In the genomic region with DNA sequence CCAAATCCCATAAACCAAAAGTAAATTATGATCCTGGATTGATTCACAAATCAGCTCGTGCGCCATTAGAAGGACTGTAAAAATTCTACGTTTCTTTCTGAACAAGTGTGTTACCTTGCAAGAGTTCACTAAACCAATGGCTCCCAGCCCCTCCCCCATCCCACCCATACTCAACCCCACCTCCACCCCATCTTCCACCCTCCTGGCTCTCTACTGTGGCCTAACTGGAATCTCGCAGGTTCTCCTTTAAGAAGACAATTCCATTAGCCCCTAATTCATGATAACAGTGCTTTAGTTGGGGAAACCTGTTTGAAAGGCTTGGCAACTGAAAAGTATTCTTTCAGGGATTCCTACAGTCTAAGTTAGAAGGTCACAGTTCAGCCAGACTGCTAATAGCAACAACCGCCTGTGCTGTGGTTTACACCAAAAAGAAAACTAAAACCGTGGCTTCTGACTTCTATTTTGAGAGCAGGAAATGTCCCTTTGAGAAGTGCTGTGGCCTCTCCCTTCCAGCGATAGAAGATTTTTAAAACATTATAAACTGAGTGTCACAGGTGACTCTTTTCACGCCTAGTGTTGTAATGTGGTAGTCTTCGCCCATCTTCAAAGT, we compare ENCODE assay signal across 8 mouse cellular contexts. TPM values are rescaled to one million over a fixed set of nuclear protein-coding genes. Genes with fewer than 3 reads are reported as not detected.
DNase-seq lines count a peak whose midpoint lies in the region; ATAC-seq and TF ChIP-seq lines count a peak whose summit lies in the region.

No protein-coding gene starts in this region.

- no peak for DNase-seq in stomach, postnatal 0 days (ENCODE audit: low spot score)
- DNase-seq in embryonic facial prominence, embryonic 14.5 days (ENCODE audit: low spot score), result no peak
- no peak for DNase-seq in intestine, embryonic 14.5 days (ENCODE audit: low spot score)
- DNase-seq in midbrain, postnatal 0 days (ENCODE audit: low spot score), result no peak
- DNase-seq in ovary, postnatal 36 days (ENCODE audit: low spot score), result no peak
- DNase-seq in gastrocnemius, postnatal 25 days, result no peak
- no peak for DNase-seq in lung, postnatal 4 days

- 26% methylated on average over 9 of the region's 9 CpGs for WGBS in stomach, embryonic 14.5 days
- WGBS in stomach, postnatal 0 days, result 43% methylated on average over 9 of the region's 9 CpGs
- 31% methylated on average over 9 of the region's 9 CpGs for WGBS in embryonic facial prominence, embryonic 14.5 days
- WGBS in intestine, embryonic 14.5 days, result 29% methylated on average over 9 of the region's 9 CpGs
- 37% methylated on average over 9 of the region's 9 CpGs for WGBS in midbrain, postnatal 0 days

- no peaks in the 10 kb centered on the region for H3K9me3 ChIP-seq in stomach, embryonic 14.5 days (ENCODE audit: control insufficient read depth, low read depth, low read length)
- no peaks in the 10 kb centered on the region for H3K9me3 ChIP-seq in stomach, postnatal 0 days (ENCODE audit: control insufficient read depth, low read length)
- H3K9me3 ChIP-seq in embryonic facial prominence, embryonic 14.5 days (ENCODE audit: control insufficient read depth, low read length), result no peaks in the 10 kb centered on the region
- no peaks in the 10 kb centered on the region for H3K9me3 ChIP-seq in intestine, embryonic 14.5 days (ENCODE audit: control insufficient read depth, low read length)
- no peaks in the 10 kb centered on the region for H3K9me3 ChIP-seq in midbrain, postnatal 0 days (ENCODE audit: low read length)

- no peak overlapping the region for H3K9ac ChIP-seq in stomach, embryonic 14.5 days (replicated peaks; ENCODE audit: low read depth, low read length)
- no peak overlapping the region for H3K9ac ChIP-seq in stomach, postnatal 0 days (ENCODE audit: low read length)
- H3K9ac ChIP-seq in embryonic facial prominence, embryonic 14.5 days (ENCODE audit: low read depth, low read length), result 0 out of 2 replicates have a peak overlapping the region, but pooled peaks have one; percentile 89
- H3K9ac ChIP-seq in intestine, embryonic 14.5 days (ENCODE audit: low read length), result no peak overlapping the region
- H3K9ac ChIP-seq in midbrain, postnatal 0 days (replicated peaks; ENCODE audit: low read length, poor library complexity, severe bottlenecking), result no peak overlapping the region

- no peak for TF ChIP-seq EP300 in stomach, postnatal 0 days (optimal IDR thresholded peaks at IDR 0.05)

- no peak overlapping the region for H3K27ac ChIP-seq in stomach, embryonic 14.5 days (ENCODE audit: low read length)
- no peak overlapping the region for H3K27ac ChIP-seq in stomach, postnatal 0 days (replicated peaks)
- H3K27ac ChIP-seq in embryonic facial prominence, embryonic 14.5 days (replicated peaks; ENCODE audit: low read depth, low read length), result no peak overlapping the region
- H3K27ac ChIP-seq in intestine, embryonic 14.5 days (ENCODE audit: low read depth), result no peak overlapping the region
- no peak overlapping the region for H3K27ac ChIP-seq in midbrain, postnatal 0 days (ENCODE audit: low read depth, low read length)

- H3K27me3 ChIP-seq in stomach, embryonic 14.5 days (ENCODE audit: control insufficient read depth, insufficient read depth, low read length), result no peaks in the 10 kb centered on the region
- no peaks in the 10 kb centered on the region for H3K27me3 ChIP-seq in stomach, postnatal 0 days (ENCODE audit: control insufficient read depth, insufficient read depth, low read length)
- no peaks in the 10 kb centered on the region for H3K27me3 ChIP-seq in embryonic facial prominence, embryonic 14.5 days (replicated peaks; ENCODE audit: control insufficient read depth, insufficient read depth, low read length)
- H3K27me3 ChIP-seq in intestine, embryonic 14.5 days (replicated peaks; ENCODE audit: control insufficient read depth, insufficient read depth, low read length), result no peaks in the 10 kb centered on the region
- H3K27me3 ChIP-seq in midbrain, postnatal 0 days (ENCODE audit: insufficient read depth, low read length), result no peaks in the 10 kb centered on the region

- H3K4me2 ChIP-seq in stomach, embryonic 14.5 days (replicated peaks; ENCODE audit: low read depth, low read length), result peak overlapping the region; percentile 69; the same call in 1 of the 2 replicates
- H3K4me2 ChIP-seq in stomach, postnatal 0 days (replicated peaks; ENCODE audit: low read depth), result no peak overlapping the region
- peak overlapping the region; percentile 82; the same call in 1 of the 2 replicates for H3K4me2 ChIP-seq in embryonic facial prominence, embryonic 14.5 days (ENCODE audit: low read depth, low read length)
- H3K4me2 ChIP-seq in intestine, embryonic 14.5 days (ENCODE audit: low read length), result peak overlapping the region; percentile 61
- peak overlapping the region; percentile 67 for H3K4me2 ChIP-seq in midbrain, postnatal 0 days (ENCODE audit: low read depth, low read length, poor library complexity, severe bottlenecking)

- H3K4me3 ChIP-seq in stomach, embryonic 14.5 days (ENCODE audit: low read depth, low read length), result no peak overlapping the region
- H3K4me3 ChIP-seq in stomach, postnatal 0 days (ENCODE audit: low read depth, low read length), result no peak overlapping the region
- peak overlapping the region; percentile 86; the same call in 1 of the 2 replicates for H3K4me3 ChIP-seq in embryonic facial prominence, embryonic 14.5 days (ENCODE audit: low read depth, low read length)
- H3K4me3 ChIP-seq in intestine, embryonic 14.5 days (ENCODE audit: low read depth, low read length), result no peak overlapping the region
- H3K4me3 ChIP-seq in midbrain, postnatal 0 days (ENCODE audit: low read depth, low read length), result peak overlapping the region; percentile 88

- TF ChIP-seq CTCF in stomach, postnatal 0 days (IDR thresholded peaks at IDR 0.05; ENCODE audit: low read depth), result no peak
- no peak for TF ChIP-seq CTCF in midbrain, postnatal 0 days (IDR thresholded peaks at IDR 0.05)

- no peak for ATAC-seq in stomach, embryonic 14.5 days (ENCODE audit: insufficient number of reproducible peaks, insufficient read depth, low FRiP score, low read depth)
- ATAC-seq in stomach, postnatal 0 days (ENCODE audit: low FRiP score, low TSS enrichment), result no peak
- ATAC-seq in embryonic facial prominence, embryonic 14.5 days (ENCODE audit: low read depth), result no peak
- no peak for ATAC-seq in intestine, embryonic 14.5 days (replicated peaks; ENCODE audit: low FRiP score, low TSS enrichment, low read depth)
- no peak for ATAC-seq in midbrain, postnatal 0 days (ENCODE audit: low FRiP score)

- no peaks in the 10 kb centered on the region for H3K36me3 ChIP-seq in stomach, embryonic 14.5 days (ENCODE audit: control insufficient read depth, insufficient read depth, low read length)
- H3K36me3 ChIP-seq in stomach, postnatal 0 days (ENCODE audit: control insufficient read depth, insufficient read depth, low read length), result no peaks in the 10 kb centered on the region
- no peaks in the 10 kb centered on the region for H3K36me3 ChIP-seq in embryonic facial prominence, embryonic 14.5 days (ENCODE audit: control insufficient read depth, insufficient read depth, low read length)
- no peaks in the 10 kb centered on the region for H3K36me3 ChIP-seq in intestine, embryonic 14.5 days (ENCODE audit: control insufficient read depth, insufficient read depth, low read length)
- no peaks in the 10 kb centered on the region for H3K36me3 ChIP-seq in midbrain, postnatal 0 days (ENCODE audit: insufficient read depth, low read length)

- peaks cover 11% of the 10 kb centered on the region for H3K4me1 ChIP-seq in stomach, embryonic 14.5 days (ENCODE audit: control insufficient read depth, insufficient read depth, low read length)
- 0 out of 2 replicates have a peak, but pooled peaks cover 2% of the 10 kb centered on the region for H3K4me1 ChIP-seq in stomach, postnatal 0 days (replicated peaks; ENCODE audit: control insufficient read depth, insufficient read depth)
- peaks cover 14% of the 10 kb centered on the region for H3K4me1 ChIP-seq in embryonic facial prominence, embryonic 14.5 days (ENCODE audit: control insufficient read depth, insufficient read depth, low read length)
- peaks cover 21% of the 10 kb centered on the region for H3K4me1 ChIP-seq in intestine, embryonic 14.5 days (replicated peaks; ENCODE audit: control insufficient read depth, insufficient read depth, low read length)
- peaks cover 7% of the 10 kb centered on the region for H3K4me1 ChIP-seq in midbrain, postnatal 0 days (ENCODE audit: insufficient read depth, low read length)

RNA-seq across cellular contexts. Expression of gene Foxn3, which starts 1.0 kb away (rescaled TPM):
- polyA plus RNA-seq in stomach, embryonic 14.5 days (2014; fragmentation: Nextera tagmentation; extraction: Ambion mirVana), result 77.9 and 93.4 TPM in 2 replicates
- 40.1 and 44.1 TPM in 2 replicates for polyA plus RNA-seq in stomach, postnatal 0 days (2015; fragmentation: Nextera tagmentation; extraction: Ambion mirVana)
- polyA plus RNA-seq in embryonic facial prominence, embryonic 14.5 days (2014; fragmentation: Nextera tagmentation; extraction: Ambion mirVana), result 86.3 and 93.9 TPM in 2 replicates
- 74.3 and 75.9 TPM in 2 replicates for polyA plus RNA-seq in intestine, embryonic 14.5 days (2014; fragmentation: Nextera tagmentation; extraction: Ambion mirVana)
- total RNA-seq in midbrain, postnatal 0 days (2014; rRNA removed), result 38.9 and 40.5 TPM in 2 replicates
- 60.4 and 72.7 TPM in 2 replicates for polyA plus RNA-seq in midbrain, postnatal 0 days (2015; fragmentation: Nextera tagmentation; extraction: Ambion mirVana)
- total RNA-seq in gastrocnemius, postnatal 25 days (2021), result 100 to 1,000 TPM; 163 to 186 TPM

Comparison
In these comparisons a context has a peak if more than half of its experiments do, and no peak if none do; other contexts are left out.
1. H3K4me3 ChIP-seq: peak in embryonic facial prominence, embryonic 14.5 days (single experiment) and midbrain, postnatal 0 days (single experiment); none in stomach, embryonic 14.5 days (single experiment), stomach, postnatal 0 days (single experiment) and intestine, embryonic 14.5 days (single experiment).